8 mouse cellular contexts compared by ENCODE assay signal in the genomic region with DNA sequence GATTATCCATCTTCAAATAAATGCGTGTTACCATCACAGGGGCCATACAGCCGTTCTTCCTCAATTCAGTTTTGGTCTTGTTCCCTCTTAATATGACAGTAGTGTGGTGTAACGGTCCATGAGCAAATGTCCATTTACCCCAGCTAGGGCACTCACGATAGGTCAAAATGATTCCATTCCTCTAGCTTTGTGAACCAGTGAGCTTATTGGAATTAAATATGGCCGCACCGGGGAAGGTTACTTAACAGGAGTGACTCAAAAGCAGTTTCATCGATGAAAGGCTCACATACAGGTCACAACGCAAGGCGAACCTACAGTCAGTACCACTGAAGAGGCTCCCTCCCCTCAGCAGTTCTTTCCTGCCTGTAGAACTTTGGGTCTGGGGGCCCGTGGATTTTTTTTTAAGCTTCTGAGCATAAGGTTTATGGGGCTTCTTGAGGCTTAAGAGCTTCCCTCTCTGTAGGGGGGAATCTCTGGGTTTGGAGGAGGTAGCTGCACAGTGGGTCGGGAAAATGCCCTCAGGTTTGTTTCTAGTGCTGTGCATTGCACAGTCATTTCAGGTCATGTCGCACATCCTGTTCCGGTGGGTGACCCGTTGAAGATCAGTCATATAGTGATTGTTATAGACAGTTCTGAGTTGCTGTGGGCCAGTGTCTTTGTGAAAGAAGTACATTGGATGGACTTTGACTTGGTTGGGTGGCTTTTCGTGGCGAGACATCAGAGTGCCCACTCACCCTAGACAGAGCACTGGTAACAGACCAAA. TPM values are rescaled to one million over a fixed set of nuclear protein-coding genes. Genes with fewer than 3 reads are reported as not detected.
A peak's percentile ranks its signal among the peaks of the same experiment; 100 is the strongest.
DNase-seq lines count a peak whose midpoint lies in the region; ATAC-seq and TF ChIP-seq lines count a peak whose summit lies in the region.

No protein-coding gene starts in this region.

- no peak for DNase-seq in layer of hippocampus, adult 2 months (ENCODE audit: low spot score in 2 of 2)
- DNase-seq in layer of hippocampus, postnatal 36 days = no peak
- DNase-seq in neural tube, embryonic 11.5 days (ENCODE audit: low spot score) = no peak
- no peak for DNase-seq in urinary bladder, postnatal 36 days (ENCODE audit: low spot score in 2 of 2)
- no peak for DNase-seq in adrenal gland, postnatal 4 days (ENCODE audit: low spot score in 2 of 2)

- peak overlapping the region; percentile 84 for H3K9ac ChIP-seq in forebrain, embryonic 12.5 days
- peak overlapping the region; percentile 84 for H3K9ac ChIP-seq in liver, embryonic 12.5 days
- peak overlapping the region; percentile 92 for H3K9ac ChIP-seq in neural tube, embryonic 11.5 days (ENCODE audit: low read length)

- H3K36me3 ChIP-seq in forebrain, embryonic 12.5 days (replicated peaks) = peaks cover 31% of the 10 kb centered on the region
- H3K36me3 ChIP-seq in liver, embryonic 12.5 days = peaks cover 36% of the 10 kb centered on the region
- H3K36me3 ChIP-seq in neural tube, embryonic 11.5 days (ENCODE audit: control insufficient read depth, insufficient read depth, low read length) = 0 out of 2 replicates have a peak, but pooled peaks cover 2% of the 10 kb centered on the region

- peak; percentile 21 for ATAC-seq in forebrain, embryonic 12.5 days (ENCODE audit: low FRiP score)
- peak; percentile 2; the same call in 1 of the 2 replicates for ATAC-seq in liver, embryonic 12.5 days
- ATAC-seq in neural tube, embryonic 11.5 days (ENCODE audit: insufficient read depth, low FRiP score, low TSS enrichment) = no peak

- no peak for TF ChIP-seq POLR2A in bone marrow, adult 2 months (IDR thresholded peaks at IDR 0.05; ENCODE audit: borderline replicate concordance, control insufficient read depth, low read depth, low read length)

- H3K27ac ChIP-seq in layer of hippocampus, adult 2 months = peak overlapping the region; percentile 99
- H3K27ac ChIP-seq in bone marrow, adult 2 months (ENCODE audit: control insufficient read depth, insufficient read depth, low read depth, low read length, poor library complexity) = peak overlapping the region; percentile 86
- peak overlapping the region; percentile 91 for H3K27ac ChIP-seq in forebrain, embryonic 12.5 days
- H3K27ac ChIP-seq in liver, embryonic 12.5 days = peak overlapping the region; percentile 88
- no peak overlapping the region for H3K27ac ChIP-seq in neural tube, embryonic 11.5 days (ENCODE audit: low read depth, low read length)

- H3K27me3 ChIP-seq in forebrain, embryonic 12.5 days = no peaks in the 10 kb centered on the region
- no peaks in the 10 kb centered on the region for H3K27me3 ChIP-seq in liver, embryonic 12.5 days (replicated peaks)
- H3K27me3 ChIP-seq in neural tube, embryonic 11.5 days (ENCODE audit: control insufficient read depth, insufficient read depth, low read length) = no peaks in the 10 kb centered on the region

- peak overlapping the region; percentile 97 for H3K4me3 ChIP-seq in layer of hippocampus, adult 2 months
- H3K4me3 ChIP-seq in bone marrow, adult 2 months (replicated peaks; ENCODE audit: control insufficient read depth, low read depth, low read length) = peak overlapping the region; percentile 84
- H3K4me3 ChIP-seq in forebrain, embryonic 12.5 days (replicated peaks) = peak overlapping the region; percentile 66
- H3K4me3 ChIP-seq in liver, embryonic 12.5 days = peak overlapping the region; percentile 80
- peak overlapping the region; percentile 88 for H3K4me3 ChIP-seq in neural tube, embryonic 11.5 days (ENCODE audit: low read depth, low read length)

- 23% methylated on average over 16 of the region's 16 CpGs for WGBS in bone marrow, adult 2 months
- WGBS in forebrain, embryonic 12.5 days = 37% methylated on average over 16 of the region's 16 CpGs
- WGBS in liver, embryonic 12.5 days (ENCODE audit: insufficient replicate concordance) = 28% methylated on average over 16 of the region's 16 CpGs
- 39% methylated on average over 16 of the region's 16 CpGs for WGBS in neural tube, embryonic 11.5 days

- no peaks in the 10 kb centered on the region for H3K9me3 ChIP-seq in forebrain, embryonic 12.5 days
- H3K9me3 ChIP-seq in liver, embryonic 12.5 days (replicated peaks) = no peaks in the 10 kb centered on the region
- no peaks in the 10 kb centered on the region for H3K9me3 ChIP-seq in neural tube, embryonic 11.5 days (ENCODE audit: control insufficient read depth, low read length)

- no peaks in the 10 kb centered on the region; the same call in 1 of the 2 replicates for H3K4me1 ChIP-seq in bone marrow, adult 2 months (ENCODE audit: control insufficient read depth, insufficient read depth, low read length)
- peaks cover 23% of the 10 kb centered on the region for H3K4me1 ChIP-seq in forebrain, embryonic 12.5 days
- H3K4me1 ChIP-seq in liver, embryonic 12.5 days = peaks cover 29% of the 10 kb centered on the region
- peaks cover 7% of the 10 kb centered on the region for H3K4me1 ChIP-seq in neural tube, embryonic 11.5 days (ENCODE audit: control insufficient read depth, insufficient read depth, low read length)

- TF ChIP-seq CTCF in layer of hippocampus, adult 2 months (conservative IDR thresholded peaks at IDR 0.05) = no peak
- no peak for TF ChIP-seq CTCF in bone marrow, adult 2 months (IDR thresholded peaks at IDR 0.05; ENCODE audit: control insufficient read depth, insufficient read depth, low read length)

- peak overlapping the region; percentile 85 for H3K4me2 ChIP-seq in forebrain, embryonic 12.5 days
- peak overlapping the region; percentile 74 for H3K4me2 ChIP-seq in liver, embryonic 12.5 days
- peak overlapping the region; percentile 81 for H3K4me2 ChIP-seq in neural tube, embryonic 11.5 days (ENCODE audit: low read depth)

RNA-seq across cellular contexts. Expression of a gene that starts 0.9 kb away (rescaled TPM):
- total RNA-seq in layer of hippocampus, adult 2 months (2021) = 10 to 100 TPM; 23.6 to 37.6 TPM
- 10 to 100 TPM; 24.7 to 27.9 TPM for total RNA-seq in layer of hippocampus, postnatal 36 days (2021)
- polyA plus RNA-seq in bone marrow, adult 2 months (2011; ENCODE audit: insufficient read depth, insufficient read length, low replicate concordance, missing spikeins) = 12.3 and 22.8 TPM in 2 replicates
- polyA plus RNA-seq in forebrain, embryonic 12.5 days (2016; fragmentation: Nextera tagmentation; extraction: Ambion mirVana) = 69.7 and 71.1 TPM in 2 replicates
- 38.0 and 38.4 TPM in 2 replicates for polyA plus RNA-seq in liver, embryonic 12.5 days (2016; fragmentation: Nextera tagmentation; extraction: Ambion mirVana)
- polyA plus RNA-seq in neural tube, embryonic 11.5 days (2014; fragmentation: Nextera tagmentation; extraction: Ambion mirVana) = 32.4 and 41.4 TPM in 2 replicates
- 10 to 100 TPM; 59.9 to 61.8 TPM for total RNA-seq in adrenal gland, postnatal 4 days (2021)

RNA-seq across cellular contexts. Expression of a gene that starts 36.6 kb away (rescaled TPM):
- total RNA-seq in layer of hippocampus, adult 2 months (2021) = 1 to 10 TPM; 9.7 to 9.8 TPM
- total RNA-seq in layer of hippocampus, postnatal 36 days (2021) = 10 to 100 TPM; 10.9 to 11.0 TPM
- not detected in 2 replicates for polyA plus RNA-seq in bone marrow, adult 2 months (2011; ENCODE audit: insufficient read depth, insufficient read length, low replicate concordance, missing spikeins)
- polyA plus RNA-seq in forebrain, embryonic 12.5 days (2016; fragmentation: Nextera tagmentation; extraction: Ambion mirVana) = 38.8 and 42.6 TPM in 2 replicates
- 0.42 and 0.56 TPM in 2 replicates for polyA plus RNA-seq in liver, embryonic 12.5 days (2016; fragmentation: Nextera tagmentation; extraction: Ambion mirVana)
- polyA plus RNA-seq in neural tube, embryonic 11.5 days (2014; fragmentation: Nextera tagmentation; extraction: Ambion mirVana) = 38.6 and 46.3 TPM in 2 replicates
- total RNA-seq in adrenal gland, postnatal 4 days (2021) = 1 to 10 TPM; 1.2 to 1.4 TPM

RNA-seq across cellular contexts. Expression of a gene that starts 40.0 kb away (rescaled TPM):
- total RNA-seq in layer of hippocampus, adult 2 months (2021) = 10 to 100 TPM; 30.3 to 30.6 TPM
- total RNA-seq in layer of hippocampus, postnatal 36 days (2021) = 10 to 100 TPM; 25.8 to 27.5 TPM
- 3.4 and 6.3 TPM in 2 replicates for polyA plus RNA-seq in bone marrow, adult 2 months (2011; ENCODE audit: insufficient read depth, insufficient read length, low replicate concordance, missing spikeins)
- 41.0 and 41.3 TPM in 2 replicates for polyA plus RNA-seq in forebrain, embryonic 12.5 days (2016; fragmentation: Nextera tagmentation; extraction: Ambion mirVana)
- 5.4 and 8.6 TPM in 2 replicates for polyA plus RNA-seq in liver, embryonic 12.5 days (2016; fragmentation: Nextera tagmentation; extraction: Ambion mirVana)
- 39.0 and 45.5 TPM in 2 replicates for polyA plus RNA-seq in neural tube, embryonic 11.5 days (2014; fragmentation: Nextera tagmentation; extraction: Ambion mirVana)
- total RNA-seq in adrenal gland, postnatal 4 days (2021) = 10 to 100 TPM; 18.6 to 23.3 TPM

RNA-seq across cellular contexts. Expression of a gene that starts 55.3 kb away (rescaled TPM):
- 10 to 100 TPM; 56.7 to 62.1 TPM for total RNA-seq in layer of hippocampus, adult 2 months (2021)
- total RNA-seq in layer of hippocampus, postnatal 36 days (2021) = 10 to 100 TPM; 53.4 to 57.4 TPM
- 10.3 and 16.7 TPM in 2 replicates for polyA plus RNA-seq in bone marrow, adult 2 months (2011; ENCODE audit: insufficient read depth, insufficient read length, low replicate concordance, missing spikeins)
- 42.9 and 46.6 TPM in 2 replicates for polyA plus RNA-seq in forebrain, embryonic 12.5 days (2016; fragmentation: Nextera tagmentation; extraction: Ambion mirVana)
- 17.2 and 18.4 TPM in 2 replicates for polyA plus RNA-seq in liver, embryonic 12.5 days (2016; fragmentation: Nextera tagmentation; extraction: Ambion mirVana)
- polyA plus RNA-seq in neural tube, embryonic 11.5 days (2014; fragmentation: Nextera tagmentation; extraction: Ambion mirVana) = 36.5 and 41.7 TPM in 2 replicates
- 10 to 100 TPM; 40.2 to 40.5 TPM for total RNA-seq in adrenal gland, postnatal 4 days (2021)

Comparison
In these comparisons a context has a peak if more than half of its experiments do, and no peak if none do; other contexts are left out.
1. RNA of a gene that starts 36.6 kb away (polyA plus RNA-seq): 38.6 to 46.3 TPM in neural tube, embryonic 11.5 days and 38.8 to 42.6 TPM in forebrain, embryonic 12.5 days; 0.42 to 0.56 TPM in liver, embryonic 12.5 days and not detected in bone marrow, adult 2 months; every median in the first group is over 10 times any median in the second.
2. Peak in every context shown above with its lines, with median percentiles within 50 percentile points of each other: H3K4me3 ChIP-seq, H3K4me2 ChIP-seq and H3K9ac ChIP-seq.